Comparison of ENCODE assay signal across 8 mouse cellular contexts in genomic region chr2:60810617-60811016, GRCm38 (mm10).
DNase-seq lines count a peak whose midpoint lies in the region; ATAC-seq and TF ChIP-seq lines count a peak whose summit lies in the region.

No protein-coding gene starts in this region.

- H3K4me3 ChIP-seq in G1E (ENCODE audit: low read depth, low read length): no peak overlapping the region; the same call in 1 of the 2 replicates
- H3K4me3 ChIP-seq in kidney, adult 2 months (ENCODE audit: insufficient read depth, low read depth, low read length): no peak overlapping the region
- H3K4me3 ChIP-seq in lung, embryonic 16.5 days (ENCODE audit: low read length): no peak overlapping the region
- no peak overlapping the region for H3K4me3 ChIP-seq in forebrain, embryonic 12.5 days (replicated peaks)

- no peak overlapping the region for H3K9ac ChIP-seq in lung, embryonic 16.5 days (ENCODE audit: low read length)
- no peak overlapping the region for H3K9ac ChIP-seq in forebrain, embryonic 12.5 days

- peaks cover 66% of the 10 kb centered on the region for H3K4me1 ChIP-seq in G1E (ENCODE audit: insufficient read depth, low read depth, low read length)
- H3K4me1 ChIP-seq in kidney, adult 2 months (ENCODE audit: control insufficient read depth, insufficient read depth, low read length): peaks cover 16% of the 10 kb centered on the region
- peaks cover 60% of the 10 kb centered on the region for H3K4me1 ChIP-seq in lung, embryonic 16.5 days (replicated peaks; ENCODE audit: control insufficient read depth, insufficient read depth, low read length)
- H3K4me1 ChIP-seq in forebrain, embryonic 12.5 days: 0 out of 2 replicates have a peak, but pooled peaks cover 2% of the 10 kb centered on the region

- peak; percentile 92 for ATAC-seq in G1E (ENCODE audit: extremely low read depth, insufficient number of reproducible peaks, low FRiP score, poor library complexity, severe bottlenecking)
- peak; percentile 79 for ATAC-seq in lung, embryonic 16.5 days (ENCODE audit: low read depth)
- no peak for ATAC-seq in forebrain, embryonic 12.5 days (ENCODE audit: low FRiP score)

- H3K27me3 ChIP-seq in G1E (ENCODE audit: insufficient read depth, low read length): no peaks in the 10 kb centered on the region
- no peaks in the 10 kb centered on the region for H3K27me3 ChIP-seq in kidney, adult 2 months (replicated peaks; ENCODE audit: control insufficient read depth, insufficient read depth, low read length)
- H3K27me3 ChIP-seq in lung, embryonic 16.5 days (ENCODE audit: control insufficient read depth, insufficient read depth, low read depth, low read length): no peaks in the 10 kb centered on the region
- peaks cover 66% of the 10 kb centered on the region for H3K27me3 ChIP-seq in forebrain, embryonic 12.5 days

- peak overlapping the region; percentile 69; the same call in 1 of the 2 replicates for H3K27ac ChIP-seq in kidney, adult 2 months (ENCODE audit: insufficient read depth, low read depth, low read length)
- peak overlapping the region; percentile 74 for H3K27ac ChIP-seq in lung, embryonic 16.5 days (ENCODE audit: low read length)
- no peak overlapping the region for H3K27ac ChIP-seq in forebrain, embryonic 12.5 days

- peaks cover 52% of the 10 kb centered on the region for H3K36me3 ChIP-seq in G1E (replicated peaks)
- H3K36me3 ChIP-seq in kidney, adult 2 months (ENCODE audit: control insufficient read depth, insufficient read depth, low read length): no peaks in the 10 kb centered on the region
- no peaks in the 10 kb centered on the region; the same call in none of the 2 replicates for H3K36me3 ChIP-seq in lung, embryonic 16.5 days (ENCODE audit: control insufficient read depth, insufficient read depth, low read length)
- H3K36me3 ChIP-seq in forebrain, embryonic 12.5 days (replicated peaks): no peaks in the 10 kb centered on the region

- no peak overlapping the region for H3K4me2 ChIP-seq in lung, embryonic 16.5 days (ENCODE audit: low read depth, low read length)
- H3K4me2 ChIP-seq in forebrain, embryonic 12.5 days: no peak overlapping the region

- peak; percentile 32 for DNase-seq in A20 (ENCODE audit: low read depth, low spot score)
- DNase-seq in G1E (ENCODE audit: low spot score): peak; percentile 73
- peak; percentile 71 for DNase-seq in gastrocnemius, postnatal 25 days
- DNase-seq in kidney, adult 2 months: peak; percentile 87
- peak; percentile 29 to 46 for DNase-seq in thymus, postnatal 10 days (ENCODE audit: low spot score in 2 of 2)
- DNase-seq in layer of hippocampus, postnatal 14 days (ENCODE audit: low spot score in 2 of 2): no peak

- no peak for TF ChIP-seq CTCF in G1E (IDR thresholded peaks at IDR 0.05; ENCODE audit: low read depth, low read length)
- TF ChIP-seq CTCF in kidney, adult 2 months (conservative IDR thresholded peaks at IDR 0.05; ENCODE audit: insufficient read depth, insufficient read length, low read depth, low read length): peak; percentile 26; the same call in 1 of the 2 replicates

- no peaks in the 10 kb centered on the region for H3K9me3 ChIP-seq in G1E (replicated peaks)
- H3K9me3 ChIP-seq in lung, embryonic 16.5 days (ENCODE audit: control insufficient read depth, low read length): no peaks in the 10 kb centered on the region
- no peaks in the 10 kb centered on the region for H3K9me3 ChIP-seq in forebrain, embryonic 12.5 days

- TF ChIP-seq POLR2A in kidney, adult 2 months (IDR thresholded peaks at IDR 0.05; ENCODE audit: low read depth, low read length): no peak

Comparison
In these comparisons a context has a peak if more than half of its experiments do, and no peak if none do; other contexts are left out.
1. DNase-seq: peak in A20 (single experiment), G1E (single experiment), gastrocnemius, postnatal 25 days (single experiment), kidney, adult 2 months (single experiment) and thymus, postnatal 10 days (2 of 2); none in layer of hippocampus, postnatal 14 days (0 of 2).